Mouse (Mus musculus) cerebellum, adult 9-10 months (tissue): ENCODE results near the gene Gm9821.

Source experiments
- DNase-seq: peaks from one replicate; pipeline ENCODE4 v3.0.0; 2022

Gene Gm9821

DNA sequence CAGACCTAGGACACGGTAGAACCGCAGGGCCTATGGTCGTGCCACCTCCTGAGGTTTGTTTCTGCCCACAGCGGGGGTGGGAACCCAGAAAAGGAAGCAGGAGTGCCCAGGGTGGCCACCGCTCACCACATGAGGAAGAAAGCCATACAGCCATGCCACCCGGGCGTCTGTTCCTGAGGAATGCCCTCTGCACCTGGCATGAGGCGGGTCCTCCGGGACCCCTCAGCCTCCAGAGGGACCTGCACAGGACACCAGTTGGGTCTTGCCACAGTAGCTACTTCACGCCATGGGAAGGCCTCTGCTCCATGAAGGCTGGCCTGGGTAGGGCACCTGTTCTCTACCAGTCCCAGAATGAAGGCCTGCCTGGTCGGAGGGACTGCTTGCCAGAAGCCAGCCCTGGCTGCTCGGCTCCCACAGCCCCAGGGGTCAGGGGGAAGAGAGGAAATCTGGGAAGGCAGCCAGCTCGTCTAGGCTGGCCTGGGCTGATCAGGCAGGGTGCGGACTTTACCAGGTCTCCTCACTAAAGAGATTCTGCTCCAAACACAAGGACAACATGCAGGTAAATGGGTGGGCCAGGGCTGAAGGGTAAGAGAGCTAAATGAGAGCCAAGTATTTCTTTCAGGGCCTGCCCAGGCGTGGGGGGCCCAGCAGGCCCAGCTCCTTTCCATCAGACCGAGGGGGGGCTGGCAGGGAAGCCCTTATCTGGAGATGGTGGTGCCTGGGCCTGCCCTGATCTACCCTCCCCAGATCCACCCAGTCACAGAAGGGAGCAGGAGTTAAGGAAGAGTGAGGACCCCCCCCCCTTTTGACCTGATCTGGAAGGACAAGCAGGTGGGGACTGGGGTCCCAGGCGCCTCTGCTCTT, 4.1 kb downstream of the Gm9821 start:
- peak; percentile 84 for DNase-seq

DNA sequence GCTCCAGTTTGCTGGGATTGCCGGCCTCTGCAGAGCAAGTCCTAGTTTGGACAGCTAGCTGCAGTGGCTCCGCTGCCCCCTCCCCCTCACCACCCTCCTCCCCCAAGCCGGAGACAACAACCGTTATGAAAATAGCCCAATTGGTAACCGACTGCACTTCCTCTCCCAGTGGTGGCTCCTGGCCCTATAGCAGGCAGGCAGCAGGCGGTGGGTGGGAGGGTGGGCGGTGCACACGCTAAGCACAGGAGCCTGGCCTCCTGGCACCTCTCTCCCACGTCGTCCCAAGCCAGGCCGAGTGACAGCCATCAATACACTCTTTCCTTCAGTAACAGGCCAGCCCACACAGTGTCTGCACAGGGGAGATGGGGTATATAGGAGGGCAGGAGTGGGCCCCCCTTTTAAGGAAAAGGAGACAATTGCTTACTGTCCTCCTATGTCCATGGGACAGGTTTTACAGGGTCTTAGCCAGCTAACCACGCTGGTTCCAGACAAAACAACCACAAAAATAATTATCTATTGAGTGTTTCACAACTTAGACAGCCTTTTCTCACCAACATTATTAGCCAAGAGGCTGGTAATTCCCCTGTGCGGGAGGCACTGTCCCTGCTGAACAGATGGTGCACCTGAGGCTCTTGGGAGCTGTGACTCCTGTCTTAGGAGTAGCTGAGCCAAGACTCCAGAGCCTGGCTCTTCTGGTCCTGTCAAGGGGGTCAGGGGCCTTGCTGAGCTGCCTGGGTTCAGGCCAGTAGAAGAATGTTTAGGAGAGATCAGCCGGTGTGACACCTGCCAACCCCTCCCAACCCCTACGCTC, 5.0 kb downstream of the Gm9821 start:
- peak; percentile 92 for DNase-seq

DNA sequence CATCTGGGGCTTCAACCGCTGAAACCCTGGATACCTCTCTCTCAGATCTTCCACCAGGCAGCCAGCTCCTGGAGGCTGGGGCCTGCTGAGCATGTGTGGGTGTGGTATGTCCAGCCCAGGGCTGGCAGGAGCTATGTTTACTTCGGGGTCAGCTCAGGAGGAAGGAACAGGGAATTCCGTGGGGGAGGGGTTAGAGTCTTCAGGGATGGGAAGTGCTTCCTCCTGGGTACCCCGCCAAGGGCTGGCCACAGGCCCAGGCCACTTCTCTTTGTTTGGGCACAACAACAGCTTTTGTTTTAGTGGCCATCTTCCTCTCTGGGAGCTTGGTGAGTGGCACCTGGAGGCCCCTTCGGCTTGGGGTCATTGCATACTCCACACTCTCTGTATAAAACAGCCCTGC, 8.3 kb downstream of the Gm9821 start:
- DNase-seq, result no peak

DNA sequence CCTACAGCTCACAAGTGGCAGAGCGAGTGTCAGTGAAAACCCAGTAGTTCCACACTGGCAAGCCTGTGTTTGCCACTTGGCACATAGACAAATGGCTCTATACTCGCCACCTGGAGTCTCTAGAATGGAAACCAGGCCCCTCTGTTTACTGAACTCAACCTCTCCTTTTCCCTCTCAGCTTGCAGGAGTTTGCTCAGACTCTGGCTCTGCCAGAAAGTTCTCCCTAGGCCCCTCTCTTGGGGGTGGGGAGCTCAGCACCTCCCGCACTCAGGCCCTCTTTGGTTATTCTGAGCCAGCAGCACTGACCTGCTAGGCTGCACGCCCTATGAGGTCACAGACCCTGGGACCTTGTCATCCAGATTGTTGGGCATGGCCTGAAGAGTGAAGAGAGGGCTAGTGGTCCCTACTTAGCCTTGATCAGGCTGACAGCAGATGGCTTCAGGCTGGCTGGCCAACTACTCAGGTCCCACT, 9.7 kb downstream of the Gm9821 start:
- DNase-seq, result no peak

DNA sequence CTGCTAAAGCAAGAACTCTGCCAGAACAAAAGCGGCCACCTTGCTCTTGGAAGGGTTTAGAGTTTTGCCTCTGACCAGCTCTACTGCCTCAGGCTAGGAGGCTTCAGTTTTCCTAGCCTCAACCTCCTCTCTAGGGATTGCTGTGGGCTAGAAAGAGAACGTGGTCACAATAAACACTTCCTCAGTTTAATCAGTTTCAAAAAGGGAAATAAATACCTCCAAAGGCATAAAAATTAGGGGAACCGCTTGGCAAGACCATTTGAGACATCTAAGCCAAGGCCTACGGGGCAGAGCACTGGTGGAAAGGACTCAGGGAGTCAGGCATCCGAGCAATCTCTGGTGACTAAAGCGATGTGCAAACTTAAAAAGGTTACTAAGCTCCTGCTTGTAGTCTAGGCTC, 10.4 kb downstream of the Gm9821 start:
- DNase-seq, result no peak

DNA sequence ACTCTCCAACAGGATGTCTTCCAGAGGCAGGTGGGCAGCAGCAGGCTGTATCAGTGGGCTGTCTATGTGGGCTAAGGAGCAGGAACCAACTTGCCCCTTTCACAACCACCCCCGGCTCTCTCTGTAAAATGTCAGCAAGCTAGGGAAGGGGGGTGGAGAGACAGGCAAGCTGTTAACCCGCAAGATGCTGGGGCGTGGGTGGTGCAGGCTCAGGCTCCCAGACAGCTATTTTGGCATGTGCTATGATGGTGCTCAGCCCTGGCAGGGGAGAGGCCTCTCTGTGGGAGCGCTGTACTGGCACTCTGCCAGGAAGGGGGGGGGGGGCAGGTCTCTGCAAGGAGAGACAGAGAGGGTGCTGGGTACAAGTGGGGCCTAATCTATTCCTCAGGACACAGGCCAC, 11.6 kb downstream of the Gm9821 start:
- no peak for DNase-seq

DNA sequence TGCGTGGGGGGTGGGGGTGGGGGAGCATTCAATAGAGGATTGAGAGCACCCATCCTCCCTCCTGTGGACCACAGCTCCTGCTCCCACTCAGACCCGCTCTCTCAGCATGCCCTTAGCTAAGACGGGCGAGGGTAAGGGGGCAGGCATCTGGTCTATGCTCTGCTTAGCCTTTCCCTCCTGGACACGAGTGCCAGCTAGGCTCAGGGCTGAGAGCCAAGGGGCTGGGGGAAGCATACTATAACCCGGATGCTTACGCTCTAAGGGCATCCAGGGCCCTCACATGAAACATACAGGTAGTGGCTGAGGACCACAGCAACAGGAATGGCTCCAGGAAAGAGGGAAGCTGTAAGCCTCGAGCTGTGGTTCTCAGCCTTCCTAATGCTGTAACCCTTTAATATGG, 12.5 kb downstream of the Gm9821 start:
- DNase-seq, result no peak

DNA sequence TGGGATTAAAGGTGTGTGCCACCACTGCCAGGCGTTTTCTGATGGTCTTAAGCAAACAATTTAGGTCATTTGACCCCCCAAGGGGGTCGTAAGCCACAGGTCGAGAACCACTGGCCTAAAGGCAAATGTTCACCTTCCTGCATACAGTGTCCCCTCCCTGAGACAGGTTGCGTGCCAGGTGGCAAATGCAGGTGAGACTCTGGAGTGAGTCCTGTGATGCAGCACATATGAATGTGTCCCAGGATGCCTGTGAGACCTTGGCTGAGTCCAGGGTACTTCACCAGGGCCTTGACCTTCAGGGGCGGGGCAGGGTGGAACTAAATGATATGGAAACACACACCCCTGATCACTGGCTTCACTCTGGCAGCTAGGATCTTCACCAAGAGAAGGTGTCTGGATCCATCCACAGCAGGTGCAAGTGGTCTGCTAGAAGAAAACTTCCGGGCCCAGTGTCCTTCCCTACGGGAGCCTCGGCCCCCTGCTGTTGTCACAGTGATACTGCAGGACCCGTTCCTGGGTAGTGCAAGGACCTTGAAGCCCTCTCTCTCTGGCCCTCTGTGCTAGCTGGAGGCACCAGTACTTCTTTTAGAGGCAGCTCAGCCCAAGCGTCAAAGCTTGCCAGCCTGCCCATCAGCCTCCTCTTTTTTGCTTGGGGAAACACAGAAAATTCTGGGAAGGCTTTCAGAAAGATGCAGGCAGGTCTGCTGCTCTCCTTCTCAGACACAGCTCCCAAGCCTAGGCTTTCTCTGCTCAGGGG, 13.4 kb downstream of the Gm9821 start:
- DNase-seq, result peak; percentile 75

DNA sequence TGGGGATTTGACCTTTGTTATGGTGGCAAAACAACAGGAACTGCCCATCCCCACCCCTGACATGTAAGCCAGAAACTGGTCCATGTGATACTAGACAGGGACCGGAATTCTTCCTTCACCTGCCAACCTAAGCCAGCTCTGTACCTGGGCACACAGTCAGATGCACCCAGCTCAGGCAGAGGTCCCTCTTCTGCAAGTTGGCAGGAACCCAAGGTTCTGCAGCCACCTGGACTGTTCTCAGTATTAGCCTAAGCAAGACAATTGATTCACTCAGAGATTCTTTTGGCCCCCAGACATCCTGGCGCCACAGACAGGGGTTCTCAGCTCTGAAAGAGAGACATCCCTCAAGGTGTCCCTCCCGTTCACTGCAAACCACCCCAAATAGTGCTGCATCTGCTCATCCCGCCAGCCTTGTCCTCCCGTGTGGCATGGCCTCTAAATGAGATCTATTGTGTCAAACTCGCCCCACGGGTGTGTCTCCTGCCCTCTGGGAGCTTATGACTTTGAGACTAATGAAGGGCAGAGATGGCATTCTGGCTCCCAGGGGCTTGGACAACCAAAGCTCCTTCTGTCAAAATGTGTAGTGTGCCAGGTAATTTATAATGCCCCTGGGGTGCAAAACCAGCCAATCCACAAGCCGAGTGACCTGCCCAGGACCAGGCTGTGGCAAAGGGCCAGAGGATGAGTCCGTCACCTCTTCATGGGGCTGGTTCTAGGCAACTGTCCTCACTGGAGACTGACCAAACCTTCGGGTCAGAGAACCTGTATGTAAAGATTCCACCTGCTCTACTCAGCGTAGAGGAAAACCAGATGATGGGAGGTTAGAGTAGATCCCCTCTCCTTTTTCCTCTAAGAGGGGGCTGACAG, 14.3 kb downstream of the Gm9821 start:
- DNase-seq, result peak; percentile 91

DNA sequence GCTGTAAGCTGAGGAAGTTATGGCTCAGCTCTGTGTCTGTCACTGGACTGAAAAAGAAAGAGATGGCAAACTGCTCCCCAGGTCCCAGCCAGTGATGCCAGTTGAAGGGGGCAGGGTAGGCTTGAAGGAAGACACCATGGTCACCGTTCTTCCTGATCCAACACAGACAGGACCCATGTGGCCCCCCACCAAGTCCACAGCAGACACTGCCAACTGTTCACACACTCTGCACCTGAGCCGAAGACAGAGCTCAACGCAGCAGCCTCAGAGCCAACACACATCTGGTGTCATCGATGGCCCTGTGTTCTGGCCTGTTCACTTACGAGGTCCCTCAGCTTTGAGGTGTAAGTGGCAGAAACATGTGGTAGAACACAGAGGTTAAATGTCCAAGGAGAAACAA, 15.0 kb downstream of the Gm9821 start:
- DNase-seq, result no peak

DNA sequence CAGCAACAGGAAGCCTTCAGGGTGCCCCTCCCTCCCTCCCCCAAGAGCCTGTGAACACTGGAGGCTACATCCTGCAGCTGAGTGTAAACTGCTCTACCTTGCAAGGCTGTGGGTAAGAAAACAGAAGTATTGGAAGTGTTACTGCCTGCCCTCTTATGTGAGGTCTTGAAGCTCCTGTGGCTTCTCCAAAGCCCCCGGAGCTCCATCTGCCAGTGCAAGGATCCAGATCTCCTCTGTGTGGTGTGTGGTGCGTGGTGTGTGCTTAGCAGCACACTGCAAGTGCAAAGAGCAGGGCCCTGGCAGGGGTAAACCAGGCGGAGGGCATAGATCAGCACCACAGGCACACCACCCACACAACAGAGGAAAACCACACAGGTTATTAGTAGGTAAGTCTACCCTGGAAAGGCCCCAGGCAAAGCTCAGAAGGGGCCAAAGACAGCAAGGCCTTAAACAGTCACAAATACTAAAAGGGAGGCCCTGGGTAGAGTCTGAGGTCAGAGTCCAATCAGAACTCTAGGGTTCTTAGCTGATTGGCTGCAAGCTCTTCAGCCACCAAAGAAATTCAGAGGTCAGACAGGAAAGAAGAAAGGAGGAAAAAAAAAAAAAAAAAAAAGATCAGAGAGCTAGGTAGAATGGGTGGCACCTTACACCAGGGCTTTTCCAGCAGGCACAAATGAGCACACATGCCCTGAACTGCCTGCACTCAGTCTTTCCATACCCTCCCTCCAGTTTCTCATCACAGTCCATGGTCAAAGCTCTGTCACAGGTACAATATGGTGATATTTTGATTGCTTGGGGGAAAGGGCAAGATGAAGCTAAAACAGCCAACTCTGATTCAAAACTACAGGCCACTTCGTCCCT, 16.6 kb downstream of the Gm9821 start:
- no peak for DNase-seq

DNA sequence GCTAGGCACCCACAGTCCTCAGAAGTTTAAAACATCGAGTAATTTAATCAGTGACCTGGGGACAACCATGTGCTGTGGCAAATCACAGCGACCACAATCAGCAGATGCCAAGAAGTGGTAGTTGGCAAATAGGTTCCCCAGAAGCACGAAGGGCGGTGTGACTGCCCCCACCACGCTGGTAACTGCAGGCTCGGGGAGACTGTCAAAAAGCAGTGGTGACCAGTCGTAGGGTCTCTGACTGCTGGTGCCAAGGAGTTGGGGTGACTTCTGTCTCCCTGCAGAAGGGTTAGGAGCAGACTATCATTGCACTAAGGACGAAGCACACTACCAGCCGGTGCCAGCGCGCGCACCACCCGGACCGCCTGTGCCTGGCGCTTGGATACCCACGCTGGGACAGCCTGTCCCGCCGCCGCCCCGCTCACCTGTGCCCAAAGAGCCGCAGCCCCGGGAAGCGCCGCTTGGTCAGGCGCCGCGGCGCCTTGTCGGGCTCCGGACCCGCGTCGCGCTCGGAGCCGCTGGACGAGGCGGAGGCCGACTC, 17.4 kb downstream of the Gm9821 start:
- peak; percentile 70 for DNase-seq

DNA sequence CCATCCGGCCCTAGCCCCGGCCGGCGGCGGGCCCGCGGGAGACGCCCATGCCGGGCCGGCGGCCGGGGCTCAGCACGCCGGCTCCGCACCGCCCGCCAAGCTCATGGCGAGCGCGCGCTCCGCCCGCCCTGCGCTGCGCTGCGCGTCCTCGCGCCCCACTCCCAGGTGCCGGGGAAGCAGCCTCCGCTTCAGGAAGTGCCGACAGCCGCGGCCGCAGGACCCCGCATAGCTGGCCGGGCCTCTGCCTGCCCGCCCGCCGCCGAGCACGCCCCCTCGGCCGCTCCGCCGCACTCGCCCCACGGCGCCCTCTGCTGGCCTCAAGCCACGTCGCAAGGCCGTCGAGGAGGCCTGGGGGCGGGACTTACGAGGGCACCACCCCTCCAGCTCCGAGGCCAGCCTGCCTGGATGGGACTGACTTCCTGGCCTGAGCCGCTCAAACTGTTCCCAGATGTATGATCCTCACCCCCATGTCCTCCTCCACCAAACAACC, 18.0 kb downstream of the Gm9821 start:
- peak; percentile 94 for DNase-seq

DNA sequence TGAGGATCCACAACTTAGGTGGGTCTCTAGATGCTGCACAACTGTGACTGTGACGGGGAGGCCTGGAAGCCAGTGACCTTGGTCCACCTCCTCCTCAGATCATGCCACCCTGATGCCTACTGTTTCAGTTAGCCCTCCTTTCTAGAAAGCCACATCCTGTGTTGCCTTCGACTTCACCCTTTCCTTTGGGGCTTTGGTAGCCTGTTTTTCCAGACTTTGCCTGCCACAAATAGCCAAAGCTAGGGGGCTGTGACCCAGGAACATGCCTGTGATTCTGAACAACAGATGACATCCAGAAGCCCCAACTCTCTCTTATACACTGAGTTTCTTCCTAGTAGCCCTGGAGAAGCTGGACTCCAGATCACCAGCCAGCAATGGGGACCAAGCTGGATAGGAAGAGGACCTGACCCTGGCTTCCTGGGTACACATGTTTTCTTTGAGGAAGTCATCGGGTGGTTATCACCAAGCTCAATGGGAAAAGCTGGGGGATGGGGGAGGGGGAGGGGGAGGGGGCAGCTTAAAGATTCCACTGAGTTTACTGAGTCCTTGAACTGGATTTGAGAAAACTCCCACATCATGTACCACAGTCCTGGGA, 19.2 kb downstream of the Gm9821 start:
- DNase-seq, result no peak

DNA sequence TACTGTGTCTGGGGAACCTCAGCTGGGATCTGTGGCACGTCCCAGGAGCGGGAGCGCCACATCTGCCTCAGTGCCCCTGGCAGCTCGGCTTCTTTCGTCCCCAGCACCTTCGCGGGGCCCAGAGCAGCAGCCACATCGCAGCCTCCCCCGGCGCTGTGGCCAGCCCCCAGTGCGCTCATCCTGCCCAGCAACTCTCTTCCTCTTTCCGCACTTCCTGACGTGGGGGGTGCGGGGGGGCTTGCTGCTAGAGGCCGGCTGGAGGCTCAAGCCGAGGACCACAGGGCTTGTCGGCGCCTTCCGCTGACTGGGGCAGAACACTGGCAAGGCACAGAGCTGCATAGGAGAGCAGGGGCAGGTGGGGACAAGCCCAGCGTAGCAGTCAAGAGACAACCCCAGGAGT, 19.9 kb downstream of the Gm9821 start:
- DNase-seq, result peak; percentile 52

DNA sequence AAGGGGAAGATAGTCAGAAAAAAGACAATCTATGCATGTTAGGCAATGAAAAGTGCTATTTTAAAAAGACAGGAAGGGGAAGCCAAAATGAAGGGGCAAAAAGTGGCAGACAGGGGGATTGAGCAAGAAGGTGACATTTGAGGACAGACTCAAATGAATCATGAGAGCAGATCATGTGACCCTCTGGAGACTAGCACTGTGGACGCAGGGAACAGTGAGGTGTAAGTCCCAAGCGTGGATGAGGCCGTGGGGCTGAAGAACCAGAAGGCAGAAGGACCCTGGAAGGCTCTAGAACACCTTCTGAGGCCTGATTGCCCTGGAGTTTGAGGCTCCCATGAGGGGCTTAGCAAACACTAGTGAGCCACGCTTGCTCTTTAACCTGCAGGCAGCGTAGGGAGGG, 20.9 kb downstream of the Gm9821 start:
- DNase-seq, result no peak

DNA sequence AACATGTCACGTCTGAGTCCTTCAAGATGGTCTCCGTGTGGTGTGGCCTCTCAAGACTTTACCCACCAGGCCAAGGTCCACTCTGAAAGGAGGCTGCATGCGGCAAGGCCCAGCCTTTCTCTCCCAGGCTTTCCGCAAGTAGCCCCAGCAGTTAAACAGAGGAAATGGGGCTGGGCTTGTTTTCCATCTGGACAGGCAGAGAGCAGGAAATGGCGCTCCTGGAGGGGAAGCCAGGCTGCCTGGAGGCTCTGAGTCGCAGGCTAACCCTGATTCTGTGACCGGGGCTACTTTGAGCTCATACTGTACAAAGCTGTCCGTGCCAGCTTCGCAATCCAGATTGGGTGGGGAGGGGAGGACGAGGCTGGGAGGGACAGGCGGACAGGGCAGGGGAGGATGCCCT, 22.5 kb downstream of the Gm9821 start:
- peak; percentile 41 for DNase-seq

DNA sequence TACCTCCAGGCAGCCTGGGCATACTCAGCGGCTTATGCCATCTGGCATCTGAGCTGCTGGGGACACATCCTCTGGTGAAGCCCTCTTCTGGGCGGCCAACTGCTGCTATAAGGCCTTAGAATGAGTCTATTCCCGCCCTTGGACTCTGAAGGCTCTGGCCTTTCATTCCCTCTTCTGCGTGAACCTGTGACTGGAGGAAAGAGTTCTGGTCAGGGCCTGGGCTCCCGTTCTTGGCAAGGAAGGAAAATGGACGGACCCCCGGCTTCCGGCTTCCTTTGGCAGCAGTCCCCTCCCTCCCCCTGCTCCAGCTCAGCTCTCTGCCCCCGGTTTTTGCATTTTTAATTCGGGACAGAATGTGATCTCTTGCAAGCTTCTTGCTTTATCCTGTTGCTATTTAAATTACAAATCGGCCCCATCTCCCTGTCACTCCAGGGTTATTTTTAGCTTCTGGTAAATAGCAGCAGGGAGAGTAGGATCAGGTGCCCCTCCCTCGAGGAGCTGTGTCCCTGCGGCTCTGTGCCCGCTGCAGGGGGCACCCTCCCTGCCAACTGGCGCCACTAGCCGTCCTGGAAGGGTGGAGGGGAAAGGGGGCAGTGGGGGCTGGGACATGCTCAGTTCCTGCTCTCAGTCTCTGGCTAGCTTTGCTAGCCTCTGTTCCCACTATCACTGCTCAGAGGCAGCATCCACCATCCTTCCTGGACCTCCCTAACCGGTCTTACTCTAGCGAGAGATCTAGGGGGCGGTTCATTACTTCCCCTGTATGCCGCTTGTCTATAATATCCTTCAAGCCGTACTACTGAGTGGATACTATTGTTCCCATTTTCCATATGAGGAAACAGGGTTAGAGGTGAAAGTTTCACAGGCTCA, 26.0 kb downstream of the Gm9821 start:
- peak; percentile 88 for DNase-seq

DNA sequence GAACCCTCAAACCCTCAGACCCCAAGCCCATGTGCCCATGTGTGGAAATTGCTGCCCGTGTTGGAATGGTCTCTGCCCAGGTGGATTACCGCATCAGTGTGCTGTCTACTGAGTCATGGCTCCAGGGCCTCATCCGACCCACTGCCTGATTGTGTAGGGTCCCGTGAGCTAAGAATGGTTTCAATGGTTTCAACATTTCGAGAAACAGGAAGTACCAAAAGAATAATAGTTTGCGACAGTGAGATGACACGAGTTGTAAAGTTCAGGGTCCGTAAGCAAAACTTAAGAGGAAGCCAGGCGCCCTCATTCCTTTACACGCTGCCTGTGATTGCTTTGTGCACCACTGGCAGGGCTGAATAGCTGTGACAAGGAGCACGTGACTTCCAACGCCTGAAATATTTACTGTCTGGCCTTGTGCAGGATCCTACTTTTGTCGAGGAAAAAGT, 26.6 kb downstream of the Gm9821 start:
- DNase-seq, result no peak
